Mouse (Mus musculus) heart, embryonic 14.5 days (tissue): ENCODE measurements around the gene Ankrd17. TPM values are rescaled to one million over a fixed set of nuclear protein-coding genes. Genes with fewer than 3 reads are reported as not detected.

Experiments
- ATAC-seq: fragments of 200-750 bp; cut with Nextera tagmentation; 2 replicates; pipeline ENCODE4 v1.8.0; 2017; ENCODE audit warnings: low read depth, moderate TSS enrichment; ENCODE audit not compliant: insufficient number of reproducible peaks, insufficient read depth, low FRiP score
- H3K27ac ChIP-seq, 2 experiments: fragments of 200-500 bp in 1 of 2; fragments of 300-500 bp in 1 of 2; sonication (generic) in 1 of 2; replicated peaks in 1 of 2; 2 replicates each; pipeline ENCODE4 v1.5.1; 2012 to 2014; ENCODE audit warnings: low read depth in 2 of 2, low read length in 2 of 2, control low read depth in 1 of 2, mild to moderate bottlenecking in 1 of 2, mixed read lengths in 1 of 2; ENCODE audit not compliant: control insufficient read depth in 1 of 2, insufficient read depth in 1 of 2
- H3K27me3 ChIP-seq: fragments of 300-500 bp; sonication (generic); 2 replicates; pipeline ENCODE4 v1.6.1; 2014; ENCODE audit warnings: mild to moderate bottlenecking, low read length, control low read depth; ENCODE audit not compliant: control insufficient read depth, insufficient read depth
- H3K36me3 ChIP-seq: fragments of 300-500 bp; sonication (generic); 2 replicates; pipeline ENCODE4 v1.6.1; 2014; ENCODE audit warnings: mild to moderate bottlenecking, control low read depth, low read length, mixed read lengths; ENCODE audit not compliant: control insufficient read depth, insufficient read depth
- H3K4me1 ChIP-seq, 2 experiments: fragments of 200-500 bp in 1 of 2; fragments of 300-500 bp in 1 of 2; sonication (generic) in 1 of 2; 2 replicates each; pipeline ENCODE4 v1.6.1; 2012 to 2014; ENCODE audit warnings: low read length in 2 of 2, control low read depth in 1 of 2, mixed read lengths in 1 of 2; ENCODE audit not compliant: control insufficient read depth in 2 of 2, insufficient read depth in 2 of 2
- H3K4me2 ChIP-seq: fragments of 300-500 bp; sonication (generic); 2 replicates; pipeline ENCODE4 v1.6.1; 2014; ENCODE audit warnings: mild to moderate bottlenecking, low read length
- H3K4me3 ChIP-seq, 2 experiments: fragments of 200-500 bp in 1 of 2; fragments of 300-500 bp in 1 of 2; sonication (generic) in 1 of 2; 2 replicates each; pipeline ENCODE4 v1.5.1; 2012 to 2014; ENCODE audit warnings: low read length in 2 of 2, mild to moderate bottlenecking in 2 of 2, control low read depth in 1 of 2, low read depth in 1 of 2, moderate library complexity in 1 of 2; ENCODE audit not compliant: control insufficient read depth in 1 of 2, insufficient read depth in 1 of 2
- H3K9ac ChIP-seq: fragments of 300-500 bp; sonication (generic); 2 replicates; pipeline ENCODE4 v1.6.1; 2014; ENCODE audit warnings: mild to moderate bottlenecking, low read length
- H3K9me3 ChIP-seq: fragments of 300-500 bp; sonication (generic); 2 replicates; pipeline ENCODE4 v1.6.1; 2016; ENCODE audit warnings: low read length, control low read depth; ENCODE audit not compliant: control insufficient read depth
- WGBS: fragments of 180-500 bp; shearing (Covaris S2); extraction: QIAGEN DNeasy Blood & Tissue Kit; methylation state at CpG from one replicate; pipeline ENCODE4 v1.1.7; 2014; 5-methylcytosine and 5-hydroxymethylcytosine counted together
- polyA plus RNA-seq: library from polyadenylated mRNA; unstranded; fragments of >200 nt; fragmentation: Nextera tagmentation; extraction: Ambion mirVana; gene quantifications from 2 replicates; pipeline ENCODE4 v1.2.1, GENCODE M21; 2014

Ankrd17 gene
- polyA plus RNA-seq, result 26.2 and 26.5 TPM in 2 replicates

DNA sequence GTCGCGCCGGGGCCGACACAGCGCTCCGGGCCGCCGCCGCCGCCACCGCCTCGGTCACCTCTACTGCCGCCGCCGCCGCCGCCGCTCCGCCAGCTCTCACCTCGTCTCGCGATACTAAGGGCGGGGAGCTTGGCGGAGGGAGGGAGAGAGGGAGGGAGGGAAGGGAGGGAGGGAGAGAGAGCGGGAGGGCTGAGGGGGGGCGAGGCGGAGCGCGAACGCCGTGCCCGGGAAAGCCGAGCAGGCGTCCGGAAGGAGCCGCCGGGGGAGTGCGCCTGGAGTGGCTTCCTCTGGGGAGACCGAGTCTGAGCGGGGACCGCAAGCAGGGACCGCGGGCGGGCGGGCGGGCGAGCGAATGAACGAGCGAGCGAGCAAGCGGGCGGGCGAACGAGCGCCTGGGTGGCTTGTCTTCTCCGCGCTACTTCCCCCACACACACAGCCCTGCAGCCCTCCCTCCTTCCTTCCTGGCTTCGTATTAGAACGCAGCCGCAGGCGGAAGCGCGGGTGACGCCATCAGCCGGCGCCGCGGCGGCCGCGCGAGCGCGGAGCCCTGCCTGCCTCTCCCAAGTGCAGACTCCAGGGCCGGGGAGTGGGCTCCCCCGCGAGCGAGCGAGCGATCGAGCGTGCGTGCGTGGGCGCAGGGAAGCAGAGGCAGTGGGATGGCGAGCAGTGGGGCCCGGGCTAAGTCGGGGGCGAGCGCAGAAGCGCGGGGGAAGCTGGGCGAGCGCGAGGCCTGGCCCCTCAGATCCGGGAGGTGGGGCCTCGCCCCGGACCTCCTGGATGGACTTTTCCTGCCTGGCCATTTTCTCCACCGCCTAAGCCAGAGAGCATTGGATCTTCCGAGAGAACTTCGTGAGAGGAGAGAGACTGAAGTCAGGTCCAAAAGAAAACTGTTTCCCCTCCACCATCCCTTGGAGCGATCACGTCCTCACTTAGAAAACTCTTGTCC lies at the start of gene Ankrd17:
Ankrd17 (minus strand) TSS at position 457 of the 946 bp plus-strand sequence.
- Histone ChIP-seq H3K36me3 (peaks cover 15% of the 10 kb centered on the region), H3K4me3 (peak within 1 kb of the TSS; percentile 76 to 97), H3K27me3 (no peaks in the 10 kb centered on the region), H3K9me3 (0 out of 2 replicates have a peak, but pooled peaks cover 2% of the 10 kb centered on the region), H3K4me2 (peak within 1 kb of the TSS; percentile 82), H3K27ac (peak within 1 kb of the TSS; percentile 100), H3K9ac (peak within 1 kb of the TSS; percentile 100), H3K4me1 (peaks cover 0 to 30% of the 10 kb centered on the region in 2 experiments; a peak in 3 of 4 replicates)
- under 1% methylated on average over 73 of the region's 104 CpGs for WGBS
- peak; percentile 92 for ATAC-seq

DNA sequence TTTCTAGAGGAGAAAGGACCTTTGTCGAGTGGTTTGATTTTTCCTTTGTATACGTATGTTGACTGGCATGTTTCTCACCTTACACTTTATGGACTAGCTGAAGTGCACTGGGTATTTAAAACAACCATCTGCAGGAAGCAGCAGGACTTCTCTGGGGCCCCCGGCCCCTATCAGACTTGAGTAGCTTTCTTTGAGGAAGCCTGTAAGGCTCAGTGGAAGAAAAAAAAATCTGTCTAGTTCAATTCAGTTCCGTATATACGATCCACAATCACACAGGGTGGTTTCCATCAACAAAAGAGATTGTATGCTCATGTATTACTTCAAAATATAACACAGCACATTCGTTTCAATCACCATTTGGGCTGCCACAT lies 48.5 kb upstream of the Ankrd17 start:
- H3K27ac ChIP-seq, result no peak overlapping the region
- no peaks in the 10 kb centered on the region for H3K36me3 ChIP-seq
- no peak overlapping the region for H3K9ac ChIP-seq
- H3K27me3 ChIP-seq, result no peaks in the 10 kb centered on the region
- H3K9me3 ChIP-seq, result no peaks in the 10 kb centered on the region
- no peaks in the 10 kb centered on the region for H3K4me1 ChIP-seq
- ATAC-seq, result no peak
- 55% methylated on average over 6 of the region's 6 CpGs for WGBS
- no peak overlapping the region for H3K4me2 ChIP-seq
- no peak overlapping the region for H3K4me3 ChIP-seq

DNA sequence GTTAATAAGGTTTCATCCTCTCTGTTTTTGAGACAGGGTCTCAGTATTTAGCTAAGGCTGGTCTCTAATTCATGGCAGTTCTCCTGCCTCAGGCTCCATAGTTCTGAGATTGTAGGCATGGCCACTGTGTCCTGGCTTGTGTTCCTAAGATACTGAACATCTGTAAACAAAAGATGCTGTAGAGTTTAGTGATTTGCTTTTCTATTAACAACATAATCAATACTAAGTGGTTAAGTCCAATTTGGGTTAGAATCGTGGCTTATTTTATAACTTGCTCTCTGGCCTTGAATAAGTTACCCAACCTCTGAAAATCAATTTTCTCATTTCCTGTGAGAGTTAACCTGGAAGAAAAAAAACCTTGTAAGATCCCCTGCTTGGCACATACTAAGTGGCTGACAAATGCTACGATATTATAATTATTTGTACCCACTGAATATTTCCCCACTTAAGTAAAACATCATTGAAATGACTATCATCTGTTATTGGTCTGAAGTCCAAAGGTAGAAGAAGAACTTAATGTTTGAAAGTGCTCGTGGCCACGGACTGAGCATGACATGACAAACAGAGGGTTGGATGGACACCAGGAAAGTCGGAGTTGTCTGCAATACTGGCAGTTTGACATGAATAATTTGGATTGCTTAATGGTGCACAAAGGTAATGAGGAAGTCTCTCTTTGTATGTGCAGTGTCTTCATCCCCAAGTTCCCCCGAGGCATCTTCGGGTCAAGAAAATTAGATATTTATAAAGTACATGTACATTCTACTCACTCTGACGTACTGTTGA lies 48.0 kb upstream of the Ankrd17 start:
- no peaks in the 10 kb centered on the region for H3K36me3 ChIP-seq
- H3K9ac ChIP-seq, result no peak overlapping the region
- H3K27me3 ChIP-seq, result no peaks in the 10 kb centered on the region
- no peak overlapping the region for H3K4me2 ChIP-seq
- no peak overlapping the region for H3K4me3 ChIP-seq
- ATAC-seq, result no peak
- no peaks in the 10 kb centered on the region for H3K4me1 ChIP-seq
- no peak overlapping the region for H3K27ac ChIP-seq
- H3K9me3 ChIP-seq, result no peaks in the 10 kb centered on the region
- WGBS, result 81% methylated on average over 8 of the region's 8 CpGs

DNA sequence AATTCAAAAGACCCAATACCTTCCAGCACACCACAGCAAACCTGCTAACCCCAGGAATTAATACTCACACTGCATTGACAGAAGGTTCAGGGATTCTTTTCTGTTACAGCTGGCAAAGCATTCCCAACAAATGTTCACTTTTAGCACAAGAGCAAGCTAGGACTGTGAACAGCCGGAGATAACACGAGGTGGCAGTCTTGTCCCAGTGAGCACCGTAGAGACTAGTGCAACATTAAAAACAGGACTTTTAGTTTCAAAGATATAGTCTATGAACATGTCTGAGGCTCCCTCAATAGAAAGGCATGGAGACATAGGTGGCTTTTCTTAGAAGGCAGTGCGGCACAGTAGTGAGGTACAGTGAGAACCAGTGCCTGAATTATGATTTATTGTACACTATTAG lies 38.8 kb upstream of the Ankrd17 start:
- Histone ChIP-seq H3K27ac (no peak overlapping the region), H3K36me3 (no peaks in the 10 kb centered on the region), H3K9me3 (no peaks in the 10 kb centered on the region), H3K4me2 (no peak overlapping the region), H3K9ac (no peak overlapping the region), H3K27me3 (no peaks in the 10 kb centered on the region), H3K4me3 (no peak overlapping the region), H3K4me1 (peaks cover 4% of the 10 kb centered on the region in 2 experiments; a peak in 1 of 4 replicates)
- WGBS, result 53% methylated on average over 4 of the region's 4 CpGs
- ATAC-seq, result no peak

DNA sequence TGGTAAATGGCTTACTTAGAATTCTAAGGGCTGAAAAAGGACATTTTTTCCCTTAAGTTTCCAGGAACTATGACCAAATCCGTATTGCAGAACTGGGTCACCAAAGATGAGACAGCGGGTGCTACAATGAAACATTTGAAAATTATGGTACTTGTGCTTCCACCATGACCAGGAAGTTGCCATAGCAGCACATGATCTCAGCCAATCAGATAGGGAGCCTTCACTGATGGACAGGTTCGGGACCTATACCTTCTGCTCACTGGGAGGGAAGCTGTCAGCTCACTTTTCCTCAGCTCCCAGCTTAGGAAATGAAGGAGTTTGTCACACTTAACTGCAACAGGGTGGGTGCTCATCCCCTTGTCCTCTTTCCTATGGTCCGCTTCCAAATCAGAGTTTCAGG lies 30.4 kb upstream of the Ankrd17 start:
- WGBS, result 82% methylated on average over 4 of the region's 4 CpGs
- no peak overlapping the region for H3K4me2 ChIP-seq
- ATAC-seq, result no peak

DNA sequence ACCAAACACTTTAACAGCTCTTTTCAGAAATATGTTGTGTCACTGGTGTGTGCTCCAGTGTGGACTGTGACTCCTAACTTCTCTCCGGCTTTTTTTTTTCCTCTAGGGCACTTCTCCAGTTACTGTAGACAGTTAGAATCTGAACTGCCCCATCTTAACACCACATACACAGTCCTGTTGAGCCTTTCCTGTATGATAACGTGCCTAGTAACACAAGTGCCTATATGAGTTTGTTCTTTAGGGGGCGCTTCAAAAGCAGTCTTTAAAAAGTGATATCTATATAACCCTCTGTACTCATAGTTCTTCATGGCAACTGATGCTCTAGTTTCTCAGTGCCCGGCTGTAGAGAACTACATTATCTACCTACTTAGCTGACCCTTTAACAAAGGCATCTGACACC lies 27.9 kb upstream of the Ankrd17 start:
- H3K4me3 ChIP-seq, result no peak overlapping the region
- no peak for ATAC-seq
- no peak overlapping the region for H3K27ac ChIP-seq
- no peaks in the 10 kb centered on the region for H3K27me3 ChIP-seq
- 63% methylated on average over 4 of the region's 4 CpGs for WGBS
- H3K4me2 ChIP-seq, result no peak overlapping the region
- H3K9me3 ChIP-seq, result no peaks in the 10 kb centered on the region
- no peaks in the 10 kb centered on the region for H3K4me1 ChIP-seq
- H3K9ac ChIP-seq, result no peak overlapping the region
- H3K36me3 ChIP-seq, result no peaks in the 10 kb centered on the region

More for the DNA sequence above, 30.4 kb upstream of the Ankrd17 start:
- Histone ChIP-seq H3K4me3 (no peak overlapping the region), H3K27ac (no peak overlapping the region), H3K4me1 (no peaks in the 10 kb centered on the region), H3K36me3 (no peaks in the 10 kb centered on the region), H3K9ac (no peak overlapping the region), H3K27me3 (no peaks in the 10 kb centered on the region), H3K9me3 (no peaks in the 10 kb centered on the region)

DNA sequence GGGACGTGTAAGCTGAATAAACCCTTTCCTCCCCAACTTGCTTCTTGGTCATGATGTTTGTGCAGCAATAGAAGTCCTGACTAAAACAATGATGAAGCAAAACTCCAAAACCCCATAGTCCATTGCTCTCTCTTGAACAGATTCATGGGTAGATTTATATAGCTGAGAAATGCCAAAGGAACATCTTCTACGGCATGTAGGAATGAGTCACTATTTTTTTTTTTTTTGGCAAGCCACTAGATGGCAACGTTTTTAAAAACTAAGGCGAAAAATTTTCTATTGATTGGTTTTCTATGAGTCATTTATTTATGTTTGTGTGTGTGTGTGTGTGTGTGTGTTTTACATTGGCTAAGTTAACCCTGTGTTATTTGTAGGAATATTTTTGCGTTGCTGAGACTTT lies 27.4 kb upstream of the Ankrd17 start:
- Histone ChIP-seq H3K9ac (no peak overlapping the region), H3K27ac (no peak overlapping the region), H3K4me1 (no peaks in the 10 kb centered on the region), H3K4me3 (no peak overlapping the region), H3K27me3 (no peaks in the 10 kb centered on the region), H3K9me3 (no peaks in the 10 kb centered on the region), H3K4me2 (no peak overlapping the region), H3K36me3 (no peaks in the 10 kb centered on the region)
- no peak for ATAC-seq
- 58% methylated on average over 5 of the region's 5 CpGs for WGBS
